Mouse (Mus musculus) embryonic fibroblast, embryonic 13.5 days (primary cell): ENCODE data around the gene Cish. TPM values are rescaled to one million over a fixed set of nuclear protein-coding genes. Genes with fewer than 3 reads are reported as not detected.
A peak's percentile ranks its signal among the peaks of the same experiment; 100 is the strongest.

Experiments
- H3K27ac ChIP-seq: 2 replicates; pipeline ENCODE4 v1.5.1; 2012; ENCODE audit warnings: low read length, control low read depth, inconsistent platforms; ENCODE audit not compliant: insufficient read depth
- H3K4me1 ChIP-seq: 2 replicates; pipeline ENCODE4 v1.6.1; 2011; ENCODE audit warnings: low read length; ENCODE audit not compliant: control insufficient read depth, insufficient read depth
- H3K4me3 ChIP-seq: 2 replicates; pipeline ENCODE4 v1.5.1; 2011; ENCODE audit warnings: mild to moderate bottlenecking, control low read depth, low read length; ENCODE audit not compliant: insufficient read depth
- CTCF ChIP-seq: IDR thresholded peaks from 2 replicates; pipeline ENCODE4 v1.5.1; 2011; ENCODE audit warnings: mild to moderate bottlenecking, control low read depth, low read length, moderate library complexity, borderline replicate concordance; ENCODE audit not compliant: insufficient read depth
- POLR2A ChIP-seq: IDR thresholded peaks from 2 replicates; pipeline ENCODE4 v1.6.1; 2011; ENCODE audit warnings: low read depth, mild to moderate bottlenecking, control low read depth, low read length, moderate library complexity
- polyA plus RNA-seq: library from polyadenylated mRNA; stranded (reverse); fragments of >200 nt; gene quantifications from 2 replicates; pipeline ENCODE4 v1.2.4, GENCODE M21; 2011; ENCODE audit warnings: low read depth; ENCODE audit not compliant: missing spikeins, insufficient read length

Cish gene
- polyA plus RNA-seq, 1 experiment, result 6.4 TPM

DNA sequence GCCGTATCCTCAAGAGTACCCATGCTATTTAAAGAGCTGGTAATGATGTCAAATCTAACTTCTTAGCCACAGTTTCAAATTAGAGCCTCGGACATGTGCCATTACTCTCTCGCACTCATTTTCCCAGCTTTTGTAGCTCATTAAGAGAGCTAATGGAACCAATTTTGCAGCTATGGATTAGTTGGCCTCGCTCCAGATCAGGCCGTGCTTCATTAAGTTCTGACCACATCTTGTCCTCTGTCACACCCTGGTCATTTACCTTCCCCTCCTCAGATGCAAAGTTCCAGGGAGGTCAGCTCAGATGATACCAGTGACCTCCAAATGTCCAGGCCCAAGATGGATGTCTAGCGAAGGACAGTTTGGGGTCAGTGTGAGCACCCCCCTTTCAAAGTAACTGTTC is 21.1 kb upstream of the Cish start:
- peaks cover 9% of the 10 kb centered on the region for H3K4me1 ChIP-seq
- TF ChIP-seq POLR2A (no peak), CTCF (no peak)
- no peak overlapping the region for H3K4me3 ChIP-seq
- H3K27ac ChIP-seq, result no peak overlapping the region

- no peak overlapping the region for H3K4me3 ChIP-seq
- H3K27ac ChIP-seq, result no peak overlapping the region
- peaks cover 15% of the 10 kb centered on the region for H3K4me1 ChIP-seq
- TF ChIP-seq POLR2A (no peak), CTCF (no peak)
Measured at GRCm38 (mm10) chr9:107275710-107276109, 20.1 kb upstream of the Cish start.

DNA sequence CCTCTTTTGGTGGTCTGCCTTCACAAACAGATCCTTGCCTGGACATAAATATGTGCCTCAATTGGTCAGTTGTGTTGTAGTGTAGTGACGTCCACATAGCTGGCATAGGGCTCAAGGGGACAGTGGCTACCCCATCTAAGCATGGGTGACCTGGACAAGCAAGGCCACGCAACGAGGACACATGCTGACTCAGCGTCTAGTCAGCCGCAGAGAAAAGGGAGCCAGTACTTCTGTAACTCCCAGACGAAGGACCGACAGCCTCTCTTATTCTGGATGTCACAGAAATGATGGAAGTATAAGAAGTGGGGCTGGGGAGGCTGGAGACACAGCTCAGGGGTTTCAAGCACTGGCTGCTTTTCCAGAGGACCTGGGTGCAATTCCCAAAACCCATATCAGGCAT is 18.2 kb upstream of the Cish start:
- H3K4me1 ChIP-seq, result peaks cover 15% of the 10 kb centered on the region
- no peak overlapping the region for H3K27ac ChIP-seq
- H3K4me3 ChIP-seq, result no peak overlapping the region
- no peak for TF ChIP-seq CTCF
- TF ChIP-seq POLR2A, result no peak

- H3K4me3 ChIP-seq, result no peak overlapping the region
- H3K4me1 ChIP-seq, result peaks cover 15% of the 10 kb centered on the region
- peak overlapping the region; percentile 8; the same call in 1 of the 2 replicates for H3K27ac ChIP-seq
- TF ChIP-seq POLR2A (no peak), CTCF (no peak; the same call in 1 of the 2 replicates)
Measured at GRCm38 (mm10) chr9:107278126-107278525, 17.7 kb upstream of the Cish start.

- TF ChIP-seq POLR2A (no peak), CTCF (no peak)
- peak overlapping the region; percentile 39 for H3K27ac ChIP-seq
- no peak overlapping the region for H3K4me3 ChIP-seq
- H3K4me1 ChIP-seq, result peaks cover 15% of the 10 kb centered on the region
Measured at GRCm38 (mm10) chr9:107278527-107279377, 17.1 kb upstream of the Cish start.

GRCm38 (mm10) chr9:107279378-107280321 is 16.2 kb upstream of the Cish start:
- peak; percentile 34; the same call in 1 of the 2 replicates for TF ChIP-seq POLR2A
- TF ChIP-seq CTCF, result no peak
- Histone ChIP-seq H3K27ac (peak overlapping the region; percentile 67), H3K4me3 (no peak overlapping the region), H3K4me1 (peaks cover 15% of the 10 kb centered on the region)

GRCm38 (mm10) chr9:107280322-107281027 is 15.4 kb upstream of the Cish start:
- Histone ChIP-seq H3K4me1 (peaks cover 15% of the 10 kb centered on the region), H3K27ac (peak overlapping the region; percentile 67), H3K4me3 (no peak overlapping the region)
- TF ChIP-seq CTCF, result no peak

DNA sequence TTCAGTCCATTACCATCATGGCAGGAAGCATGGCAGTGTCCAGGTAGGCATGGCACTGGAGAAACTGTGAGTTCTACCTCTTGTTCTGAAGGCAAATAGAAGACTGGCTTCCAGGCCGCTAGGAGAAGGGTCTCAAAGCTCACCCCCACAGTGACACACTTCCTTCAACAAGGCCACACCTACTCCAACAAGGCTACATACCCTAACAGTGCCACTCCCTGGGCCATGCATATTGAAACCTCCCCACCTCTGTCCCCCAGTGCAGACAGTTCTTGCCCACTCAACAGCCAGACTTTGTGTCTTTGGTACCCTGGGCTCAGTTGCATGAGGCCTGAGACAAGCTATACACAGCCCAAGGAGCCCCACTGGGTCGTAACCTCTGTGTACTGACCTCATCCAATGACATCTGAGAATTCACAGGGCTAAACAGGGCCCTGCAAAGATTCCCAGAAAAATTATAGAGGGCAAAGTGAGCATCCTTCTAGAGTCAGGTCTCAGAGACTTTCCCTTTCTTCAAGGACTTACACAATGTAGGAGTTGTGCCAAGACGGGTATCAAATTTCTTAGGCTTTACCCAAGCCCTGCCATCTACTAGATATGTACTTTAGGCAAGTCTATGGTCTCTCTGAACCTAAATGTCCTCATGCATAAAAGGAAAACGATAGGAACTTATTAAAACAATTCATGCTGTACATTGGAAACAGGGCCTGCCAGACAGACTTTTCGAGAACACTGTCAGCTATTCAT is 14.4 kb upstream of the Cish start:
- Histone ChIP-seq H3K27ac (no peak overlapping the region), H3K4me1 (peaks cover 15% of the 10 kb centered on the region), H3K4me3 (no peak overlapping the region)
- no peak for TF ChIP-seq CTCF
- no peak for TF ChIP-seq POLR2A

- peaks cover 15% of the 10 kb centered on the region for H3K4me1 ChIP-seq
- H3K27ac ChIP-seq, result no peak overlapping the region
- no peak overlapping the region for H3K4me3 ChIP-seq
- TF ChIP-seq CTCF, result no peak
- no peak for TF ChIP-seq POLR2A
Measured at GRCm38 (mm10) chr9:107282951-107283350, 12.9 kb upstream of the Cish start.
